Mouse (Mus musculus): ENCODE measurements at regions not wholly inside any gene's neighbourhood (a gene's known extent, or its start where the extent isn't known, plus 50 kb on each side); places are given as distances from the start of the nearest gene placed in this dataset.
"Not testable (repeated sequence)": the region's sequence is repeated elsewhere in the genome, so short reads cannot be mapped to it uniquely, and the experiment has no call there.

- WGBS = 87% methylated on average over 4 of the region's 4 CpGs
Measured at GRCm38 (mm10) chr6:7744257-7744656, 51.2 kb upstream of the Asns start.

More at GRCm38 (mm10) chr6:7744257-7744656, 51.2 kb upstream of the Asns start:
- not testable (repeated sequence) for H3K27ac ChIP-seq; ATAC-seq (ENCODE audit: insufficient read depth, low FRiP score, low read depth); H3K4me1 ChIP-seq; H3K4me3 ChIP-seq (replicated peaks); H3K27me3 ChIP-seq (replicated peaks); H3K9ac ChIP-seq; H3K4me2 ChIP-seq; H3K36me3 ChIP-seq; H3K9me3 ChIP-seq
